Mouse (Mus musculus): ENCODE measurements around the gene Npb.

GRCm38 (mm10) chr11:120654741-120655140 is 46.5 kb downstream of the Npb start:
- TF ChIP-seq CTCF (IDR thresholded peaks at IDR 0.05; ENCODE audit: borderline replicate concordance, insufficient read depth, low read length) (no peak), POLR2A (IDR thresholded peaks at IDR 0.05; ENCODE audit: low read depth, low read length) (no peak)

All from embryonic fibroblast, embryonic 13.5 days (primary cell).